Mouse (Mus musculus): Measurements from ENCODE around the gene Slc35g3. TPM values are rescaled to one million over a fixed set of nuclear protein-coding genes. Genes with fewer than 3 reads are reported as not detected.
A peak's percentile ranks its signal among the peaks of the same experiment; 100 is the strongest.

The Slc35g3 gene
- polyA plus RNA-seq, 1 experiment from 2014 or later = 1.0 TPM

- DNase-seq (ENCODE audit: low spot score) (peak; percentile 31), ATAC-seq (no peak)
- Histone ChIP-seq H3K4me3 (ENCODE audit: low read depth, low read length) (no peak overlapping the region), H3K27me3 (replicated peaks; ENCODE audit: insufficient read depth, low read length) (no peaks in the 10 kb centered on the region), H3K36me3 (ENCODE audit: insufficient read depth, low read length) (no peaks in the 10 kb centered on the region), H3K4me2 (replicated peaks; ENCODE audit: low read depth, low read length) (no peak overlapping the region), H3K27ac (ENCODE audit: low read length) (peak overlapping the region; percentile 99), H3K9ac (replicated peaks; ENCODE audit: low read depth) (no peak overlapping the region), H3K9me3 (ENCODE audit: low read length) (no peaks in the 10 kb centered on the region), H3K4me1 (ENCODE audit: insufficient read depth, low read depth, low read length) (peaks cover 11% of the 10 kb centered on the region)
- TF ChIP-seq EP300 (IDR thresholded peaks at IDR 0.05) (no peak), CTCF (IDR thresholded peaks at IDR 0.05) (no peak)
- WGBS = 75% methylated on average over 14 of the region's 14 CpGs
These were observed 1.4 kb downstream of the Slc35g3 start for GRCm38 (mm10) chr11:69760160-69760900.

GRCm38 (mm10) chr11:69758971-69759721 lies 2.6 kb downstream of the Slc35g3 start:
- WGBS = under 1% methylated on average over 37 of the region's 37 CpGs
- Histone ChIP-seq H3K9ac (replicated peaks; ENCODE audit: low read depth) (peak overlapping the region; percentile 30), H3K9me3 (ENCODE audit: low read length) (no peaks in the 10 kb centered on the region), H3K4me3 (ENCODE audit: low read depth, low read length) (peak overlapping the region; percentile 51), H3K36me3 (ENCODE audit: insufficient read depth, low read length) (no peaks in the 10 kb centered on the region), H3K27me3 (replicated peaks; ENCODE audit: insufficient read depth, low read length) (no peaks in the 10 kb centered on the region), H3K4me1 (ENCODE audit: insufficient read depth, low read depth, low read length) (peaks cover 11% of the 10 kb centered on the region), H3K4me2 (replicated peaks; ENCODE audit: low read depth, low read length) (peak overlapping the region; percentile 68), H3K27ac (ENCODE audit: low read length) (peak overlapping the region; percentile 99)
- ATAC-seq = peak; percentile 86
- TF ChIP-seq CTCF (IDR thresholded peaks at IDR 0.05) (no peak), EP300 (IDR thresholded peaks at IDR 0.05) (peak; percentile 59)
- peak; percentile 98 for DNase-seq (ENCODE audit: low spot score)

- ATAC-seq = peak; percentile 95
- Histone ChIP-seq H3K9me3 (ENCODE audit: low read length) (no peaks in the 10 kb centered on the region), H3K36me3 (ENCODE audit: insufficient read depth, low read length) (no peaks in the 10 kb centered on the region), H3K27me3 (replicated peaks; ENCODE audit: insufficient read depth, low read length) (no peaks in the 10 kb centered on the region), H3K4me1 (ENCODE audit: insufficient read depth, low read depth, low read length) (peaks cover 11% of the 10 kb centered on the region), H3K9ac (replicated peaks; ENCODE audit: low read depth) (peak within 1 kb of the TSS; percentile 68), H3K4me2 (replicated peaks; ENCODE audit: low read depth, low read length) (peak within 1 kb of the TSS; percentile 68), H3K27ac (ENCODE audit: low read length) (peak within 1 kb of the TSS; percentile 99), H3K4me3 (ENCODE audit: low read depth, low read length) (peak within 1 kb of the TSS; percentile 51)
- TF ChIP-seq CTCF (IDR thresholded peaks at IDR 0.05) (no peak), EP300 (IDR thresholded peaks at IDR 0.05) (peak; percentile 87)
- peak; percentile 98 for DNase-seq (ENCODE audit: low spot score)
- 0% methylated on average over 31 of the region's 36 CpGs for WGBS
These were observed 3.2 kb downstream of the Slc35g3 start, which contains the start of gene Polr2a for GRCm38 (mm10) chr11:69758478-69758970. TSS of gene Polr2a (minus strand) at chr11:69758637.

- no peaks in the 10 kb centered on the region for H3K9me3 ChIP-seq (ENCODE audit: low read length)
- ATAC-seq (peak; percentile 84), DNase-seq (ENCODE audit: low spot score) (peak; percentile 97)
- H3K9ac ChIP-seq (replicated peaks; ENCODE audit: low read depth) = peak overlapping the region; percentile 68
- no peak for TF ChIP-seq CTCF (IDR thresholded peaks at IDR 0.05)
- TF ChIP-seq EP300 (IDR thresholded peaks at IDR 0.05) = no peak
- peak overlapping the region; percentile 51 for H3K4me3 ChIP-seq (ENCODE audit: low read depth, low read length)
- no peaks in the 10 kb centered on the region for H3K36me3 ChIP-seq (ENCODE audit: insufficient read depth, low read length)
- peaks cover 11% of the 10 kb centered on the region for H3K4me1 ChIP-seq (ENCODE audit: insufficient read depth, low read depth, low read length)
- H3K27ac ChIP-seq (ENCODE audit: low read length) = peak overlapping the region; percentile 99
- peak overlapping the region; percentile 65 for H3K4me2 ChIP-seq (replicated peaks; ENCODE audit: low read depth, low read length)
- no peaks in the 10 kb centered on the region for H3K27me3 ChIP-seq (replicated peaks; ENCODE audit: insufficient read depth, low read length)
- under 1% methylated on average over 24 of the region's 26 CpGs for WGBS
These were observed 3.7 kb downstream of the Slc35g3 start for GRCm38 (mm10) chr11:69758090-69758456.

GRCm38 (mm10) chr11:69757303-69758089 lies 4.3 kb downstream of the Slc35g3 start:
- no peak for DNase-seq (ENCODE audit: low spot score)
- Histone ChIP-seq H3K9ac (replicated peaks; ENCODE audit: low read depth) (peak overlapping the region; percentile 68; the same call in 1 of the 2 replicates), H3K4me2 (replicated peaks; ENCODE audit: low read depth, low read length) (peak overlapping the region; percentile 65), H3K4me3 (ENCODE audit: low read depth, low read length) (peak overlapping the region; percentile 51), H3K27me3 (replicated peaks; ENCODE audit: insufficient read depth, low read length) (no peaks in the 10 kb centered on the region), H3K36me3 (ENCODE audit: insufficient read depth, low read length) (no peaks in the 10 kb centered on the region), H3K9me3 (ENCODE audit: low read length) (no peaks in the 10 kb centered on the region), H3K4me1 (ENCODE audit: insufficient read depth, low read depth, low read length) (peaks cover 11% of the 10 kb centered on the region), H3K27ac (ENCODE audit: low read length) (peak overlapping the region; percentile 99)
- no peak for TF ChIP-seq EP300 (IDR thresholded peaks at IDR 0.05)
- no peak for TF ChIP-seq CTCF (IDR thresholded peaks at IDR 0.05)
- 32% methylated on average over 9 of the region's 9 CpGs for WGBS
- ATAC-seq = no peak

Data from lung, postnatal 0 days (tissue).